Mouse (Mus musculus): Measurements from ENCODE around the gene Sult6b1.

Gene Sult6b1

GRCm38 (mm10) chr17:78882401-78883112 lies 24.2 kb downstream of the Sult6b1 start, which contains the start of gene Eif2ak2:
Eif2ak2 (minus strand) TSS chr17:78882573.
- peak; percentile 89 for DNase-seq

- DNase-seq, result peak; percentile 16
Measured at GRCm38 (mm10) chr17:78881878-78882304, 24.9 kb downstream of the Sult6b1 start.

- no peak for DNase-seq
Measured at GRCm38 (mm10) chr17:78873886-78874285, 32.9 kb downstream of the Sult6b1 start.

GRCm38 (mm10) chr17:78856243-78856642 lies 50.5 kb downstream of the Sult6b1 start:
- DNase-seq, result no peak

GRCm38 (mm10) chr17:78842271-78842928 lies 64.4 kb downstream of the Sult6b1 start:
- DNase-seq, result no peak

GRCm38 (mm10) chr17:78836056-78836455 lies 70.7 kb downstream of the Sult6b1 start:
- DNase-seq, result no peak

GRCm38 (mm10) chr17:78834856-78835835 lies 71.6 kb downstream of the Sult6b1 start, which contains the start of the genes Heatr5b and Gpatch11:
Heatr5b (minus strand) TSS chr17:78835364.
Gpatch11 (plus strand) TSS chr17:78835567.
- peak; percentile 97 for DNase-seq

All from kidney, adult 11 months (tissue).